Mouse (Mus musculus): ENCODE results near the gene Olfr1329.
"Not testable (repeated sequence)": the region's sequence is repeated elsewhere in the genome, so short reads cannot be mapped to it uniquely, and the experiment has no call there.

The Olfr1329 gene

DNA sequence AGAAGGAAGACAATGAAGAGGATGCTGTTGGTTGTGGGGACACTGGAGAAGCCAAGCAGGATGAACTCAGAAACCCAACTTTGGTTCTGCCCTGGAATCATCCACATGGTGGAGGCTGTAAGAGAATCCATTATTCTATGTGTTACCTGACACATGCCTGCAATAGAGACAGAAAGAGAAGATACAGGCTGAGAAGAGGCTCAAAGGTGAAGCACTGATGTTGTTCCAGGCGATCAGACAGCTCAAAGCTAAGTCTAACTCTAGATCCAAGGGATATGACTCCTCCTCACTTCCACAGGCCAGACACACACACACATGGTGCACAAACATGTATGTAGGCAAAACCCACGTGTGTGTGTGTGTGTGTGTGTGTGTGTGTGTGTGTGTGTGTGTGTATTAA is at the start of gene Olfr1329:
Gene Olfr1329 (minus strand): TSS at position 101 of the 400 bp plus-strand sequence.
- not testable (repeated sequence) for DNase-seq

- DNase-seq: peak; percentile 98
Observed at GRCm38 (mm10) chr4:118961141-118961628, 43.9 kb upstream of the Olfr1329 start, which contains the start of gene Lao1. Gene Lao1, plus strand, starts transcription at chr4:118961578.

- peak; percentile 51 for DNase-seq
Observed at GRCm38 (mm10) chr4:118958812-118959211, 41.5 kb upstream of the Olfr1329 start.

GRCm38 (mm10) chr4:118938512-118938911 is 21.2 kb upstream of the Olfr1329 start, which contains the start of gene Olfr1328:
Gene Olfr1328, minus strand, starts transcription at chr4:118938612.
- DNase-seq: no peak

GRCm38 (mm10) chr4:118931326-118931725 is 14.1 kb upstream of the Olfr1329 start:
- not testable (repeated sequence) for DNase-seq

DNA sequence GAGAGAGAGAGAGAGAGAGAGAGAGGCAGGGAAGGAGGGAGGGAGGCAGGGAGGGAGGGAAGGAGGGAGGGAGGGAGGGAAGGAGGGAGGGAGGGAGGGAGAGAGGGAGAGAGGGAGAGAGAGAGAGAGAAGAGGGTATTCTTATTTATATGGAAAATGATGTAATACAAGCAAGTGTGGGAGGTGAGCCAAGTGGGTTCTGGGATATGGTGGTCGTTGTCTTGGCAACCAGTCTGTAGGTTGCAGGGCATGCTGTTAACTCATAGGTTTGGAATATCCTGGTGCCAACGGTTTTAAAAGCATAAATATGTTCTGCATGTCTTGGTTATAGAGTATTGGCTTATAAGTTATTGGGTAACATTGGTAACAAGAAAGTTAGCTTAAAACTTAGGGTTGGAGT is 15.3 kb downstream of the Olfr1329 start:
- no peak for DNase-seq

GRCm38 (mm10) chr4:118888297-118888696 is 29.0 kb downstream of the Olfr1329 start, which contains the start of gene Olfr1330:
Gene Olfr1330, plus strand, starts transcription at chr4:118888597.
- peak; percentile 39 for DNase-seq

DNA sequence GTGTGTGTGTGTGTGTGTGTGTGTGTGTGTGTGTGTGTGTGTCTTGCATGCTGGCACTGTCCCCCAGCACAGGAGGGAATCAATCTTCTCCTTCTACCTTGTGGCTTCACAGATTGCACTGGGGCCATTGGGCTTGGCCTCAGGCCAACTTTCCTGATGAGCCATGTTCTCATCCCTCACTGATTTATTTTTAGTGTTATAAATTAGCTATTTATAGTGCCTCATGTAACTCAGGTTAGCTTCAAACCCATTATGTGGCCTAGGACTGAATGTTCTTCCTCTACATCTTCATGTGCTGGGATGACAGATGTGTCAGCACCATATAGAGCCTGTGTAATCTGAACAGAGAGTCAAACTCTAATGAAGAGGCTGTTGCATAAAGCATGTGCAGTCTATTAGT is 49.7 kb downstream of the Olfr1329 start:
- DNase-seq: peak; percentile 59
